Mouse (Mus musculus): ENCODE measurements around the gene Pex16. TPM values are rescaled to one million over a fixed set of nuclear protein-coding genes. Genes with fewer than 3 reads are reported as not detected.

Pex16 gene
- 117 and 129 TPM in 2 replicates for total RNA-seq (2021)
- long read RNA-seq, experiment 1, transcript Pex16-201 (11 exons, 1,392 nt) = major isoform, 260 of 372 reads
- long read RNA-seq, experiment 1, partial matches to known transcripts = 48 of 372 reads
- long read RNA-seq, experiment 1, other reads (novel, unspliced or antisense) = 62 of 372 reads
- long read RNA-seq, experiment 2, transcript Pex16-201 (11 exons, 1,392 nt) = major isoform, 163 of 215 reads
- long read RNA-seq, experiment 2, partial matches to known transcripts = 29 of 215 reads
- long read RNA-seq, experiment 2, other reads (novel, unspliced or antisense) = 23 of 215 reads

- peak; percentile 65 for DNase-seq
Measured at GRCm38 (mm10) chr2:92374514-92374913, at the start of gene Pex16, which contains the start of gene Large2. Gene Pex16 (plus strand): TSS chr2:92374676. Gene Large2 (minus strand): TSS chr2:92374869.

- DNase-seq = no peak
Measured at GRCm38 (mm10) chr2:92325676-92326075, 48.8 kb upstream of the Pex16 start.

GRCm38 (mm10) chr2:92326221-92326620 is 48.3 kb upstream of the Pex16 start:
- DNase-seq = no peak

- no peak for DNase-seq
Measured at GRCm38 (mm10) chr2:92327601-92328000, 46.9 kb upstream of the Pex16 start.

- no peak for DNase-seq
Measured at GRCm38 (mm10) chr2:92328206-92328605, 46.3 kb upstream of the Pex16 start.

GRCm38 (mm10) chr2:92330840-92331239 is 43.6 kb upstream of the Pex16 start:
- DNase-seq = peak; percentile 53

GRCm38 (mm10) chr2:92331410-92331809 is 43.1 kb upstream of the Pex16 start:
- DNase-seq = no peak

GRCm38 (mm10) chr2:92331871-92332270 is 42.6 kb upstream of the Pex16 start:
- peak; percentile 62 for DNase-seq

- no peak for DNase-seq
Measured at GRCm38 (mm10) chr2:92342418-92342817, 32.1 kb upstream of the Pex16 start.

- no peak for DNase-seq
Measured at GRCm38 (mm10) chr2:92347191-92347590, 27.3 kb upstream of the Pex16 start.

- peak; percentile 82 for DNase-seq
Measured at GRCm38 (mm10) chr2:92349589-92350425, 24.7 kb upstream of the Pex16 start.

- DNase-seq = peak; percentile 63
Measured at GRCm38 (mm10) chr2:92350686-92351085, 23.8 kb upstream of the Pex16 start.

- no peak for DNase-seq
Measured at GRCm38 (mm10) chr2:92353402-92353801, 21.1 kb upstream of the Pex16 start.

GRCm38 (mm10) chr2:92354224-92354623 is 20.3 kb upstream of the Pex16 start:
- no peak for DNase-seq

GRCm38 (mm10) chr2:92359301-92359700 is 15.2 kb upstream of the Pex16 start:
- DNase-seq = peak; percentile 52

- no peak for DNase-seq
Measured at GRCm38 (mm10) chr2:92360186-92360823, 14.2 kb upstream of the Pex16 start.

GRCm38 (mm10) chr2:92360893-92361292 is 13.6 kb upstream of the Pex16 start:
- DNase-seq = peak; percentile 57

GRCm38 (mm10) chr2:92361795-92362194 is 12.7 kb upstream of the Pex16 start:
- DNase-seq = peak; percentile 60

- DNase-seq = no peak
Measured at GRCm38 (mm10) chr2:92362571-92363228, 11.8 kb upstream of the Pex16 start.

GRCm38 (mm10) chr2:92364086-92364485 is 10.4 kb upstream of the Pex16 start:
- DNase-seq = no peak

- DNase-seq = no peak
Measured at GRCm38 (mm10) chr2:92365568-92365967, 8.9 kb upstream of the Pex16 start.

GRCm38 (mm10) chr2:92367383-92368029 is 7.0 kb upstream of the Pex16 start:
- DNase-seq = no peak

All from adrenal gland, postnatal 14 days (tissue).